Mouse (Mus musculus): ENCODE results near the gene Zswim9.

The Zswim9 gene

GRCm38 (mm10) chr7:13278308-13278891, at the start of gene Zswim9:
TSS of gene Zswim9 (minus strand) at chr7:13278721.
- no peaks in the 10 kb centered on the region for H3K9me3 ChIP-seq (ENCODE audit: low read length)
- peaks cover 24% of the 10 kb centered on the region for H3K4me1 ChIP-seq (replicated peaks; ENCODE audit: low read depth, low read length)
- TF ChIP-seq NANOG (IDR thresholded peaks at IDR 0.05; ENCODE audit: borderline replicate concordance, low read length) (no peak), CTCF (conservative IDR thresholded peaks at IDR 0.05; ENCODE audit: low read length) (no peak), POU5F1 (IDR thresholded peaks at IDR 0.05; ENCODE audit: borderline replicate concordance, low read length) (no peak)
- H3K36me3 ChIP-seq (ENCODE audit: insufficient read depth, low read length): peaks cover 60% of the 10 kb centered on the region
- H3K4me3 ChIP-seq (replicated peaks; ENCODE audit: low read length): peak within 1 kb of the TSS; percentile 86
- H3K27me3 ChIP-seq (ENCODE audit: insufficient read depth, low read length): no peaks in the 10 kb centered on the region

- no peak within 1 kb of the TSS for H3K4me3 ChIP-seq (replicated peaks; ENCODE audit: low read length)
- no peaks in the 10 kb centered on the region for H3K4me1 ChIP-seq (replicated peaks; ENCODE audit: low read depth, low read length)
- no peaks in the 10 kb centered on the region for H3K9me3 ChIP-seq (ENCODE audit: low read length)
- TF ChIP-seq CTCF (conservative IDR thresholded peaks at IDR 0.05; ENCODE audit: low read length) (no peak), NANOG (IDR thresholded peaks at IDR 0.05; ENCODE audit: borderline replicate concordance, low read length) (no peak), POU5F1 (IDR thresholded peaks at IDR 0.05; ENCODE audit: borderline replicate concordance, low read length) (no peak)
- H3K36me3 ChIP-seq (ENCODE audit: insufficient read depth, low read length): no peaks in the 10 kb centered on the region
- no peaks in the 10 kb centered on the region for H3K27me3 ChIP-seq (ENCODE audit: insufficient read depth, low read length)
Measured at GRCm38 (mm10) chr7:13324316-13324715, 45.8 kb upstream of the Zswim9 start, which contains the start of gene Pla2g4c. TSS of gene Pla2g4c (plus strand) at chr7:13324655.

- TF ChIP-seq CTCF (conservative IDR thresholded peaks at IDR 0.05; ENCODE audit: low read length) (no peak), NANOG (IDR thresholded peaks at IDR 0.05; ENCODE audit: borderline replicate concordance, low read length) (no peak), POU5F1 (IDR thresholded peaks at IDR 0.05; ENCODE audit: borderline replicate concordance, low read length) (no peak)
- Histone ChIP-seq H3K27me3 (ENCODE audit: insufficient read depth, low read length) (no peaks in the 10 kb centered on the region), H3K4me3 (replicated peaks; ENCODE audit: low read length) (no peak overlapping the region), H3K9me3 (ENCODE audit: low read length) (no peaks in the 10 kb centered on the region), H3K36me3 (ENCODE audit: insufficient read depth, low read length) (no peaks in the 10 kb centered on the region), H3K4me1 (replicated peaks; ENCODE audit: low read depth, low read length) (no peaks in the 10 kb centered on the region)
Measured at GRCm38 (mm10) chr7:13321424-13321823, 42.9 kb upstream of the Zswim9 start.

GRCm38 (mm10) chr7:13314095-13314597, 35.6 kb upstream of the Zswim9 start:
- no peaks in the 10 kb centered on the region for H3K4me1 ChIP-seq (replicated peaks; ENCODE audit: low read depth, low read length)
- H3K36me3 ChIP-seq (ENCODE audit: insufficient read depth, low read length): peaks cover 60% of the 10 kb centered on the region
- H3K27me3 ChIP-seq (ENCODE audit: insufficient read depth, low read length): no peaks in the 10 kb centered on the region
- no peak for TF ChIP-seq CTCF (conservative IDR thresholded peaks at IDR 0.05; ENCODE audit: low read length)
- TF ChIP-seq POU5F1 (IDR thresholded peaks at IDR 0.05; ENCODE audit: borderline replicate concordance, low read length): no peak
- TF ChIP-seq NANOG (IDR thresholded peaks at IDR 0.05; ENCODE audit: borderline replicate concordance, low read length): no peak
- H3K4me3 ChIP-seq (replicated peaks; ENCODE audit: low read length): no peak overlapping the region
- peaks cover 55% of the 10 kb centered on the region for H3K9me3 ChIP-seq (ENCODE audit: low read length)

GRCm38 (mm10) chr7:13311401-13311800, 32.9 kb upstream of the Zswim9 start:
- H3K9me3 ChIP-seq (ENCODE audit: low read length): peaks cover 82% of the 10 kb centered on the region
- no peaks in the 10 kb centered on the region for H3K27me3 ChIP-seq (ENCODE audit: insufficient read depth, low read length)
- TF ChIP-seq POU5F1 (IDR thresholded peaks at IDR 0.05; ENCODE audit: borderline replicate concordance, low read length): no peak
- no peak for TF ChIP-seq NANOG (IDR thresholded peaks at IDR 0.05; ENCODE audit: borderline replicate concordance, low read length)
- no peak for TF ChIP-seq CTCF (conservative IDR thresholded peaks at IDR 0.05; ENCODE audit: low read length)
- H3K4me3 ChIP-seq (replicated peaks; ENCODE audit: low read length): no peak overlapping the region
- no peaks in the 10 kb centered on the region for H3K4me1 ChIP-seq (replicated peaks; ENCODE audit: low read depth, low read length)
- H3K36me3 ChIP-seq (ENCODE audit: insufficient read depth, low read length): peaks cover 87% of the 10 kb centered on the region

GRCm38 (mm10) chr7:13310493-13311199, 32.1 kb upstream of the Zswim9 start:
- H3K36me3 ChIP-seq (ENCODE audit: insufficient read depth, low read length): peaks cover 95% of the 10 kb centered on the region
- TF ChIP-seq POU5F1 (IDR thresholded peaks at IDR 0.05; ENCODE audit: borderline replicate concordance, low read length): no peak
- no peak for TF ChIP-seq NANOG (IDR thresholded peaks at IDR 0.05; ENCODE audit: borderline replicate concordance, low read length)
- no peak for TF ChIP-seq CTCF (conservative IDR thresholded peaks at IDR 0.05; ENCODE audit: low read length)
- no peak overlapping the region for H3K4me3 ChIP-seq (replicated peaks; ENCODE audit: low read length)
- H3K27me3 ChIP-seq (ENCODE audit: insufficient read depth, low read length): no peaks in the 10 kb centered on the region
- peaks cover 90% of the 10 kb centered on the region for H3K9me3 ChIP-seq (ENCODE audit: low read length)
- no peaks in the 10 kb centered on the region for H3K4me1 ChIP-seq (replicated peaks; ENCODE audit: low read depth, low read length)

GRCm38 (mm10) chr7:13309407-13309806, 30.9 kb upstream of the Zswim9 start:
- 0 out of 2 replicates have a peak overlapping the region, but pooled peaks have one; percentile 3 for H3K4me3 ChIP-seq (replicated peaks; ENCODE audit: low read length)
- no peaks in the 10 kb centered on the region for H3K4me1 ChIP-seq (replicated peaks; ENCODE audit: low read depth, low read length)
- TF ChIP-seq NANOG (IDR thresholded peaks at IDR 0.05; ENCODE audit: borderline replicate concordance, low read length) (no peak), POU5F1 (IDR thresholded peaks at IDR 0.05; ENCODE audit: borderline replicate concordance, low read length) (no peak), CTCF (conservative IDR thresholded peaks at IDR 0.05; ENCODE audit: low read length) (no peak)
- H3K27me3 ChIP-seq (ENCODE audit: insufficient read depth, low read length): no peaks in the 10 kb centered on the region
- H3K9me3 ChIP-seq (ENCODE audit: low read length): peaks cover 99% of the 10 kb centered on the region
- H3K36me3 ChIP-seq (ENCODE audit: insufficient read depth, low read length): peaks cover 100% of the 10 kb centered on the region

GRCm38 (mm10) chr7:13303372-13303771, 24.9 kb upstream of the Zswim9 start:
- Histone ChIP-seq H3K27me3 (ENCODE audit: insufficient read depth, low read length) (no peaks in the 10 kb centered on the region), H3K4me1 (replicated peaks; ENCODE audit: low read depth, low read length) (peaks cover 2% of the 10 kb centered on the region; the same call in 1 of the 2 replicates), H3K9me3 (ENCODE audit: low read length) (peaks cover 99% of the 10 kb centered on the region), H3K4me3 (replicated peaks; ENCODE audit: low read length) (no peak overlapping the region), H3K36me3 (ENCODE audit: insufficient read depth, low read length) (peaks cover 100% of the 10 kb centered on the region)
- no peak for TF ChIP-seq NANOG (IDR thresholded peaks at IDR 0.05; ENCODE audit: borderline replicate concordance, low read length)

All from E14TG2a.4 (cell line).